Mouse (Mus musculus): Measurements from ENCODE around the gene Zbtb2. TPM values are rescaled to one million over a fixed set of nuclear protein-coding genes. Genes with fewer than 3 reads are reported as not detected.

Zbtb2 gene
- polyA plus RNA-seq, 1 experiment from 2014 or later = 3.9 TPM

- no peak for ATAC-seq (ENCODE audit: low read depth)
- H3K9me3 ChIP-seq (replicated peaks; ENCODE audit: control insufficient read depth, low read length) = no peaks in the 10 kb centered on the region
- peak overlapping the region; percentile 90 for H3K4me3 ChIP-seq (ENCODE audit: low read depth, low read length)
- 64% methylated on average over 5 of the region's 5 CpGs for WGBS (ENCODE audit: insufficient replicate concordance)
- peak overlapping the region; percentile 98 for H3K4me2 ChIP-seq (ENCODE audit: low read depth, low read length)
- H3K27me3 ChIP-seq (ENCODE audit: control insufficient read depth, insufficient read depth, low read depth, low read length) = no peaks in the 10 kb centered on the region
- no peak overlapping the region for H3K27ac ChIP-seq (ENCODE audit: low read length)
- no peaks in the 10 kb centered on the region for H3K36me3 ChIP-seq (ENCODE audit: control insufficient read depth, insufficient read depth)
- H3K9ac ChIP-seq (ENCODE audit: low read depth, low read length) = no peak overlapping the region
- peaks cover 46% of the 10 kb centered on the region for H3K4me1 ChIP-seq (ENCODE audit: control insufficient read depth, low read depth, low read length)
These were observed 1.7 kb upstream of the Zbtb2 start for GRCm38 (mm10) chr10:4389461-4390112.

- 15% methylated on average over 10 of the region's 10 CpGs for WGBS (ENCODE audit: insufficient replicate concordance)
- no peak for ATAC-seq (ENCODE audit: low read depth)
- peak overlapping the region; percentile 98 for H3K4me2 ChIP-seq (ENCODE audit: low read depth, low read length)
- no peaks in the 10 kb centered on the region for H3K9me3 ChIP-seq (replicated peaks; ENCODE audit: control insufficient read depth, low read length)
- H3K4me1 ChIP-seq (ENCODE audit: control insufficient read depth, low read depth, low read length) = peaks cover 47% of the 10 kb centered on the region
- H3K9ac ChIP-seq (ENCODE audit: low read depth, low read length) = peak overlapping the region; percentile 95
- H3K27ac ChIP-seq (ENCODE audit: low read length) = no peak overlapping the region
- H3K27me3 ChIP-seq (ENCODE audit: control insufficient read depth, insufficient read depth, low read depth, low read length) = no peaks in the 10 kb centered on the region
- peak overlapping the region; percentile 90 for H3K4me3 ChIP-seq (ENCODE audit: low read depth, low read length)
- H3K36me3 ChIP-seq (ENCODE audit: control insufficient read depth, insufficient read depth) = no peaks in the 10 kb centered on the region
These were observed 1.1 kb upstream of the Zbtb2 start for GRCm38 (mm10) chr10:4389036-4389435.

GRCm38 (mm10) chr10:4388384-4388745 lies 457 bp upstream of the Zbtb2 start:
- Histone ChIP-seq H3K9ac (ENCODE audit: low read depth, low read length) (peak overlapping the region; percentile 95), H3K4me2 (ENCODE audit: low read depth, low read length) (peak overlapping the region; percentile 98), H3K9me3 (replicated peaks; ENCODE audit: control insufficient read depth, low read length) (no peaks in the 10 kb centered on the region), H3K4me3 (ENCODE audit: low read depth, low read length) (peak overlapping the region; percentile 90), H3K27me3 (ENCODE audit: control insufficient read depth, insufficient read depth, low read depth, low read length) (no peaks in the 10 kb centered on the region), H3K4me1 (ENCODE audit: control insufficient read depth, low read depth, low read length) (peaks cover 47% of the 10 kb centered on the region), H3K36me3 (ENCODE audit: control insufficient read depth, insufficient read depth) (no peaks in the 10 kb centered on the region), H3K27ac (ENCODE audit: low read length) (peak overlapping the region; percentile 96)
- WGBS (ENCODE audit: insufficient replicate concordance) = under 1% methylated on average over 19 of the region's 19 CpGs
- no peak for ATAC-seq (ENCODE audit: low read depth)

- Histone ChIP-seq H3K4me2 (ENCODE audit: low read depth, low read length) (peak overlapping the region; percentile 98), H3K4me1 (ENCODE audit: control insufficient read depth, low read depth, low read length) (peaks cover 51% of the 10 kb centered on the region), H3K4me3 (ENCODE audit: low read depth, low read length) (peak overlapping the region; percentile 90), H3K9me3 (replicated peaks; ENCODE audit: control insufficient read depth, low read length) (no peaks in the 10 kb centered on the region), H3K27ac (ENCODE audit: low read length) (peak overlapping the region; percentile 96), H3K36me3 (ENCODE audit: control insufficient read depth, insufficient read depth) (no peaks in the 10 kb centered on the region), H3K27me3 (ENCODE audit: control insufficient read depth, insufficient read depth, low read depth, low read length) (no peaks in the 10 kb centered on the region), H3K9ac (ENCODE audit: low read depth, low read length) (peak overlapping the region; percentile 95)
- peak; percentile 88 for ATAC-seq (ENCODE audit: low read depth)
- under 1% methylated on average over 90 of the region's 133 CpGs for WGBS (ENCODE audit: insufficient replicate concordance)
These were observed 1.0 kb downstream of the Zbtb2 start for GRCm38 (mm10) chr10:4386609-4387591.

GRCm38 (mm10) chr10:4384244-4384643 lies 3.7 kb downstream of the Zbtb2 start:
- Histone ChIP-seq H3K4me1 (ENCODE audit: control insufficient read depth, low read depth, low read length) (peaks cover 29% of the 10 kb centered on the region), H3K4me2 (ENCODE audit: low read depth, low read length) (no peak overlapping the region), H3K9me3 (replicated peaks; ENCODE audit: control insufficient read depth, low read length) (no peaks in the 10 kb centered on the region), H3K27ac (ENCODE audit: low read length) (no peak overlapping the region), H3K27me3 (ENCODE audit: control insufficient read depth, insufficient read depth, low read depth, low read length) (no peaks in the 10 kb centered on the region), H3K36me3 (ENCODE audit: control insufficient read depth, insufficient read depth) (no peaks in the 10 kb centered on the region), H3K9ac (ENCODE audit: low read depth, low read length) (no peak overlapping the region), H3K4me3 (ENCODE audit: low read depth, low read length) (no peak overlapping the region)
- no peak for ATAC-seq (ENCODE audit: low read depth)
- WGBS (ENCODE audit: insufficient replicate concordance) = 73% methylated on average over 7 of the region's 7 CpGs

- no peak for ATAC-seq (ENCODE audit: low read depth)
- H3K27ac ChIP-seq (ENCODE audit: low read length) = no peak overlapping the region
- no peaks in the 10 kb centered on the region for H3K9me3 ChIP-seq (replicated peaks; ENCODE audit: control insufficient read depth, low read length)
- WGBS (ENCODE audit: insufficient replicate concordance) = 70% methylated on average over 5 of the region's 5 CpGs
- H3K4me1 ChIP-seq (ENCODE audit: control insufficient read depth, low read depth, low read length) = peaks cover 12% of the 10 kb centered on the region
- H3K27me3 ChIP-seq (ENCODE audit: control insufficient read depth, insufficient read depth, low read depth, low read length) = no peaks in the 10 kb centered on the region
- no peaks in the 10 kb centered on the region for H3K36me3 ChIP-seq (ENCODE audit: control insufficient read depth, insufficient read depth)
- H3K9ac ChIP-seq (ENCODE audit: low read depth, low read length) = no peak overlapping the region
- H3K4me3 ChIP-seq (ENCODE audit: low read depth, low read length) = no peak overlapping the region
- H3K4me2 ChIP-seq (ENCODE audit: low read depth, low read length) = no peak overlapping the region
These were observed 7.2 kb downstream of the Zbtb2 start for GRCm38 (mm10) chr10:4380748-4381147.

- Histone ChIP-seq H3K9ac (ENCODE audit: low read depth, low read length) (no peak overlapping the region), H3K4me1 (ENCODE audit: control insufficient read depth, low read depth, low read length) (no peaks in the 10 kb centered on the region), H3K27ac (ENCODE audit: low read length) (no peak overlapping the region), H3K4me2 (ENCODE audit: low read depth, low read length) (no peak overlapping the region), H3K9me3 (replicated peaks; ENCODE audit: control insufficient read depth, low read length) (no peaks in the 10 kb centered on the region), H3K4me3 (ENCODE audit: low read depth, low read length) (no peak overlapping the region), H3K27me3 (ENCODE audit: control insufficient read depth, insufficient read depth, low read depth, low read length) (no peaks in the 10 kb centered on the region), H3K36me3 (ENCODE audit: control insufficient read depth, insufficient read depth) (no peaks in the 10 kb centered on the region)
- no peak for ATAC-seq (ENCODE audit: low read depth)
- WGBS (ENCODE audit: insufficient replicate concordance) = 81% methylated on average over 7 of the region's 7 CpGs
These were observed 11.0 kb downstream of the Zbtb2 start for GRCm38 (mm10) chr10:4376931-4377330.

GRCm38 (mm10) chr10:4376461-4376860 lies 11.4 kb downstream of the Zbtb2 start:
- 56% methylated on average over 7 of the region's 7 CpGs for WGBS (ENCODE audit: insufficient replicate concordance)
- Histone ChIP-seq H3K27me3 (ENCODE audit: control insufficient read depth, insufficient read depth, low read depth, low read length) (no peaks in the 10 kb centered on the region), H3K4me1 (ENCODE audit: control insufficient read depth, low read depth, low read length) (no peaks in the 10 kb centered on the region)

GRCm38 (mm10) chr10:4375267-4375666 lies 12.6 kb downstream of the Zbtb2 start:
- H3K27ac ChIP-seq (ENCODE audit: low read length) = no peak overlapping the region
- H3K27me3 ChIP-seq (ENCODE audit: control insufficient read depth, insufficient read depth, low read depth, low read length) = no peaks in the 10 kb centered on the region
- no peak for ATAC-seq (ENCODE audit: low read depth)
- 58% methylated on average over 7 of the region's 7 CpGs for WGBS (ENCODE audit: insufficient replicate concordance)
- no peak overlapping the region for H3K9ac ChIP-seq (ENCODE audit: low read depth, low read length)
- no peaks in the 10 kb centered on the region for H3K9me3 ChIP-seq (replicated peaks; ENCODE audit: control insufficient read depth, low read length)
- no peak overlapping the region for H3K4me3 ChIP-seq (ENCODE audit: low read depth, low read length)
- H3K36me3 ChIP-seq (ENCODE audit: control insufficient read depth, insufficient read depth) = no peaks in the 10 kb centered on the region
- H3K4me1 ChIP-seq (ENCODE audit: control insufficient read depth, low read depth, low read length) = no peaks in the 10 kb centered on the region
- no peak overlapping the region for H3K4me2 ChIP-seq (ENCODE audit: low read depth, low read length)

More at GRCm38 (mm10) chr10:4376461-4376860, 11.4 kb downstream of the Zbtb2 start:
- ATAC-seq (ENCODE audit: low read depth) = no peak
- no peaks in the 10 kb centered on the region for H3K9me3 ChIP-seq (replicated peaks; ENCODE audit: control insufficient read depth, low read length)
- H3K4me3 ChIP-seq (ENCODE audit: low read depth, low read length) = no peak overlapping the region
- H3K36me3 ChIP-seq (ENCODE audit: control insufficient read depth, insufficient read depth) = no peaks in the 10 kb centered on the region
- no peak overlapping the region for H3K9ac ChIP-seq (ENCODE audit: low read depth, low read length)
- H3K27ac ChIP-seq (ENCODE audit: low read length) = no peak overlapping the region
- no peak overlapping the region for H3K4me2 ChIP-seq (ENCODE audit: low read depth, low read length)
